Mouse (Mus musculus) retina, postnatal 1 day (tissue): ENCODE measurements around the gene Ifna7.
A peak's percentile ranks its signal among the peaks of the same experiment; 100 is the strongest.

Experiments used
- DNase-seq: peaks from one replicate; pipeline ENCODE4 v3.0.0-alpha.2; 2012

Gene Ifna7

GRCm38 (mm10) chr4:88841438-88841911 is 25.4 kb downstream of the Ifna7 start, which contains the start of gene Ifna4:
TSS of gene Ifna4 (plus strand) at chr4:88841861.
- no peak for DNase-seq

GRCm38 (mm10) chr4:88845334-88845733 is 29.3 kb downstream of the Ifna7 start:
- DNase-seq = no peak

GRCm38 (mm10) chr4:88849698-88850097 is 33.7 kb downstream of the Ifna7 start, which contains the start of gene Ifna1:
TSS of gene Ifna1 (plus strand) at chr4:88850087.
- no peak for DNase-seq

GRCm38 (mm10) chr4:88851026-88851763 is 35.2 kb downstream of the Ifna7 start:
- peak; percentile 50 for DNase-seq

- DNase-seq = no peak
These were observed 43.2 kb downstream of the Ifna7 start for GRCm38 (mm10) chr4:88859214-88859613.

- DNase-seq = no peak
These were observed 47.3 kb downstream of the Ifna7 start for GRCm38 (mm10) chr4:88863309-88863708.

GRCm38 (mm10) chr4:88864599-88864998 is 48.6 kb downstream of the Ifna7 start:
- no peak for DNase-seq

GRCm38 (mm10) chr4:88865011-88865569 is 49.1 kb downstream of the Ifna7 start:
- no peak for DNase-seq
